Mouse (Mus musculus): ENCODE measurements at regions not wholly inside any gene's neighbourhood (a gene's known extent, or its start where the extent isn't known, plus 50 kb on each side); places are given as distances from the start of the nearest gene placed in this dataset.

- Histone ChIP-seq H3K36me3 (ENCODE audit: control insufficient read depth, insufficient read depth, low read length, poor library complexity, severe bottlenecking) (no peaks in the 10 kb centered on the region), H3K9me3 (replicated peaks; ENCODE audit: control insufficient read depth, insufficient read depth, low read length, poor library complexity, severe bottlenecking) (no peaks in the 10 kb centered on the region), H3K27ac (ENCODE audit: insufficient read depth, low read length) (no peak overlapping the region), H3K9ac (ENCODE audit: low read depth, poor library complexity, severe bottlenecking) (no peak overlapping the region), H3K4me3 (ENCODE audit: low read depth, low read length) (no peak overlapping the region), H3K4me1 (ENCODE audit: control insufficient read depth, insufficient read depth, low read length) (no peaks in the 10 kb centered on the region), H3K27me3 (ENCODE audit: control insufficient read depth, insufficient read depth, low read length, poor library complexity, severe bottlenecking) (no peaks in the 10 kb centered on the region)
- no peak for TF ChIP-seq POLR2A (IDR thresholded peaks at IDR 0.05; ENCODE audit: insufficient read depth, low read length)
- no peak for TF ChIP-seq EP300 (IDR thresholded peaks at IDR 0.05; ENCODE audit: insufficient read depth, low read depth, low read length)
- no peak for TF ChIP-seq CTCF (IDR thresholded peaks at IDR 0.05; ENCODE audit: low read depth, low read length)
These were observed 178.0 kb upstream of the Steap4 start for GRCm38 (mm10) chr5:7782235-7782634.

GRCm38 (mm10) chr5:7788406-7788805 lies 171.9 kb upstream of the Steap4 start:
- H3K4me1 ChIP-seq (ENCODE audit: control insufficient read depth, insufficient read depth, low read length) = no peaks in the 10 kb centered on the region
- H3K27ac ChIP-seq (ENCODE audit: insufficient read depth, low read length) = no peak overlapping the region
- H3K36me3 ChIP-seq (ENCODE audit: control insufficient read depth, insufficient read depth, low read length, poor library complexity, severe bottlenecking) = no peaks in the 10 kb centered on the region
- H3K4me3 ChIP-seq (ENCODE audit: low read depth, low read length) = no peak overlapping the region
- H3K9me3 ChIP-seq (replicated peaks; ENCODE audit: control insufficient read depth, insufficient read depth, low read length, poor library complexity, severe bottlenecking) = no peaks in the 10 kb centered on the region
- H3K27me3 ChIP-seq (ENCODE audit: control insufficient read depth, insufficient read depth, low read length, poor library complexity, severe bottlenecking) = no peaks in the 10 kb centered on the region
- TF ChIP-seq POLR2A (IDR thresholded peaks at IDR 0.05; ENCODE audit: insufficient read depth, low read length) (no peak), EP300 (IDR thresholded peaks at IDR 0.05; ENCODE audit: insufficient read depth, low read depth, low read length) (no peak), CTCF (IDR thresholded peaks at IDR 0.05; ENCODE audit: low read depth, low read length) (no peak)
- no peak overlapping the region for H3K9ac ChIP-seq (ENCODE audit: low read depth, poor library complexity, severe bottlenecking)

- H3K4me3 ChIP-seq (ENCODE audit: low read depth, low read length) = no peak overlapping the region
- H3K4me1 ChIP-seq (ENCODE audit: control insufficient read depth, insufficient read depth, low read length) = no peaks in the 10 kb centered on the region
- H3K9ac ChIP-seq (ENCODE audit: low read depth, poor library complexity, severe bottlenecking) = no peak overlapping the region
- H3K36me3 ChIP-seq (ENCODE audit: control insufficient read depth, insufficient read depth, low read length, poor library complexity, severe bottlenecking) = no peaks in the 10 kb centered on the region
- no peaks in the 10 kb centered on the region for H3K9me3 ChIP-seq (replicated peaks; ENCODE audit: control insufficient read depth, insufficient read depth, low read length, poor library complexity, severe bottlenecking)
- no peaks in the 10 kb centered on the region for H3K27me3 ChIP-seq (ENCODE audit: control insufficient read depth, insufficient read depth, low read length, poor library complexity, severe bottlenecking)
- TF ChIP-seq EP300 (IDR thresholded peaks at IDR 0.05; ENCODE audit: insufficient read depth, low read depth, low read length) = no peak
- TF ChIP-seq CTCF (IDR thresholded peaks at IDR 0.05; ENCODE audit: low read depth, low read length) = no peak
- TF ChIP-seq POLR2A (IDR thresholded peaks at IDR 0.05; ENCODE audit: insufficient read depth, low read length) = no peak
- no peak overlapping the region for H3K27ac ChIP-seq (ENCODE audit: insufficient read depth, low read length)
These were observed 171.1 kb upstream of the Steap4 start for GRCm38 (mm10) chr5:7789126-7789525.

- peak; percentile 32 for TF ChIP-seq CTCF (IDR thresholded peaks at IDR 0.05; ENCODE audit: low read depth, low read length)
- no peak for TF ChIP-seq POLR2A (IDR thresholded peaks at IDR 0.05; ENCODE audit: insufficient read depth, low read length)
- no peak for TF ChIP-seq EP300 (IDR thresholded peaks at IDR 0.05; ENCODE audit: insufficient read depth, low read depth, low read length)
- H3K27me3 ChIP-seq (ENCODE audit: control insufficient read depth, insufficient read depth, low read length, poor library complexity, severe bottlenecking) = no peaks in the 10 kb centered on the region
- no peaks in the 10 kb centered on the region for H3K4me1 ChIP-seq (ENCODE audit: control insufficient read depth, insufficient read depth, low read length)
- H3K4me3 ChIP-seq (ENCODE audit: low read depth, low read length) = no peak overlapping the region
- H3K27ac ChIP-seq (ENCODE audit: insufficient read depth, low read length) = no peak overlapping the region
- H3K9me3 ChIP-seq (replicated peaks; ENCODE audit: control insufficient read depth, insufficient read depth, low read length, poor library complexity, severe bottlenecking) = no peaks in the 10 kb centered on the region
- H3K36me3 ChIP-seq (ENCODE audit: control insufficient read depth, insufficient read depth, low read length, poor library complexity, severe bottlenecking) = no peaks in the 10 kb centered on the region
- no peak overlapping the region for H3K9ac ChIP-seq (ENCODE audit: low read depth, poor library complexity, severe bottlenecking)
These were observed 139.7 kb upstream of the Steap4 start for GRCm38 (mm10) chr5:7820592-7820991.

- H3K9ac ChIP-seq (ENCODE audit: low read depth, poor library complexity, severe bottlenecking) = no peak overlapping the region
- H3K4me1 ChIP-seq (ENCODE audit: control insufficient read depth, insufficient read depth, low read length) = no peaks in the 10 kb centered on the region
- no peak for TF ChIP-seq POLR2A (IDR thresholded peaks at IDR 0.05; ENCODE audit: insufficient read depth, low read length)
- no peak for TF ChIP-seq CTCF (IDR thresholded peaks at IDR 0.05; ENCODE audit: low read depth, low read length)
- no peak for TF ChIP-seq EP300 (IDR thresholded peaks at IDR 0.05; ENCODE audit: insufficient read depth, low read depth, low read length)
- no peak overlapping the region for H3K27ac ChIP-seq (ENCODE audit: insufficient read depth, low read length)
- H3K27me3 ChIP-seq (ENCODE audit: control insufficient read depth, insufficient read depth, low read length, poor library complexity, severe bottlenecking) = no peaks in the 10 kb centered on the region
- no peaks in the 10 kb centered on the region for H3K9me3 ChIP-seq (replicated peaks; ENCODE audit: control insufficient read depth, insufficient read depth, low read length, poor library complexity, severe bottlenecking)
- no peaks in the 10 kb centered on the region for H3K36me3 ChIP-seq (ENCODE audit: control insufficient read depth, insufficient read depth, low read length, poor library complexity, severe bottlenecking)
- H3K4me3 ChIP-seq (ENCODE audit: low read depth, low read length) = no peak overlapping the region
These were observed 138.6 kb upstream of the Steap4 start for GRCm38 (mm10) chr5:7821700-7822099.

- TF ChIP-seq POLR2A (IDR thresholded peaks at IDR 0.05; ENCODE audit: insufficient read depth, low read length) = no peak
- no peak for TF ChIP-seq EP300 (IDR thresholded peaks at IDR 0.05; ENCODE audit: insufficient read depth, low read depth, low read length)
- TF ChIP-seq CTCF (IDR thresholded peaks at IDR 0.05; ENCODE audit: low read depth, low read length) = no peak
- H3K27ac ChIP-seq (ENCODE audit: insufficient read depth, low read length) = no peak overlapping the region
- no peaks in the 10 kb centered on the region for H3K27me3 ChIP-seq (ENCODE audit: control insufficient read depth, insufficient read depth, low read length, poor library complexity, severe bottlenecking)
- no peak overlapping the region for H3K9ac ChIP-seq (ENCODE audit: low read depth, poor library complexity, severe bottlenecking)
- no peaks in the 10 kb centered on the region for H3K9me3 ChIP-seq (replicated peaks; ENCODE audit: control insufficient read depth, insufficient read depth, low read length, poor library complexity, severe bottlenecking)
- H3K4me3 ChIP-seq (ENCODE audit: low read depth, low read length) = no peak overlapping the region
- no peaks in the 10 kb centered on the region for H3K36me3 ChIP-seq (ENCODE audit: control insufficient read depth, insufficient read depth, low read length, poor library complexity, severe bottlenecking)
- H3K4me1 ChIP-seq (ENCODE audit: control insufficient read depth, insufficient read depth, low read length) = no peaks in the 10 kb centered on the region
These were observed 130.6 kb upstream of the Steap4 start for GRCm38 (mm10) chr5:7829618-7830017.
